Mouse (Mus musculus) layer of hippocampus, adult 9-11 months (tissue): ENCODE measurements around the gene Smyd2.

Source experiments
- DNase-seq: peaks from one replicate; pipeline ENCODE4 v3.0.0; 2022

Gene Smyd2

DNA sequence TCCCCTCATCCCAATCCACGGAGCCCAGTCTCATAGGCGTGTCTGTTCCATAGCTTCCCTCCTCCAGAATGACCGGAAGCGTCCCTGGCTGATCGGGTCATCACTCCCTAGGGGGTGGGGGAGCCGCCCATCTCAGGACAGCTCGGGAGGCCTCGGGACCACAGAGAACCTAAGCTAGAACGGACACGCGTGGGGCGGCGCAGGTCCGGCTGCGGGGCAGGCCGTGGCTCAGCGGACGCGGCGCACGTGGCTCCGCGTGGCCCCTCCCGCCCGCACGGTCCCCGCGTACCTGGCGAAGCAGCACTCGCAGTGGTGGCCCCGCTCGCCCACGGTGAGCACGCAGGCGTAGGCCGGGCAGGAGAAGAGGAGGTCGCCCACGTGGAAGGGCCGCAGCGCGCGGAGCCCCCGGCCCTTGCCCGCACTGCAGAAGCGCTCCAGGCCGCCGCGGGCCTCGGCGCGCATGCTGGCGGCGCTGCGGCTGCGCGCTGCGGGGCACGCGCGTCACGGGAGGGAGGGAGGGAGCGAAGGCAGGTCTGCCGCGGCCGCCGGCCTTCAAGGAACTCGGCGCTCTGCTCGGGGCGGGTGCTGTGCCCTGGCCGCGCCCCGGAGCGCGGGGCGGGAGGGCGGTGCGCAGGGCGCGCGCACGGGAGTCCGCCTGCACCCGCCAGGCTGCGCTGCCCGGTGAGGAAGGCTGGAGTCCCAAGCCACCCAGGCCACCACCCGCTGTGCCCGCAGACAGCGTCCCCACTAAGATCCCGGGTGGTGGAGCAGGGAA, at the start of gene Smyd2:
TSS of gene Smyd2 (minus strand) at position 546 of the 775 bp plus-strand sequence.
- DNase-seq: peak; percentile 49

DNA sequence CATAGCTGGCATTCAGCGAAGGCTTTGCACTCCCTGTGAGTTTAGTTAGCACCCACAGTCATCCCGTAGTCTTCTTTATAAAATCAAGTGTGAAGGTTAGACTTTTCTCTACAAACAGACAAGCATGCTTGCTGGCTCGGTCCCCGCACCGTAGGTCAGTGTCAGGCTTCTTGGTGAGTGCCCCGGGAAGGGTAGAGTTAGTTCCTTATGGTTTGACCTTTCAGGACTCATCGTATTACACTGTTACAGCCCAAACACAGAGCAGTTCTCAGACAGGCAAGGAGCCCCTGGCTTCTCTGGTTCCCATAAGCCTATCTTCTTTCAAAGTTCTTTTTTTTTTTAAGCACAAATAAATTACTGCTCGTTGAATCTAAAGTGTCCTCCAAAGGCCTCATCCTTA, 48.2 kb upstream of the Smyd2 start:
- DNase-seq: no peak

- DNase-seq: no peak
Measured at GRCm38 (mm10) chr1:189968027-189968426, 45.9 kb upstream of the Smyd2 start.

GRCm38 (mm10) chr1:189960481-189960880, 38.3 kb upstream of the Smyd2 start:
- peak; percentile 65 for DNase-seq

GRCm38 (mm10) chr1:189959802-189960201, 37.6 kb upstream of the Smyd2 start:
- no peak for DNase-seq

DNA sequence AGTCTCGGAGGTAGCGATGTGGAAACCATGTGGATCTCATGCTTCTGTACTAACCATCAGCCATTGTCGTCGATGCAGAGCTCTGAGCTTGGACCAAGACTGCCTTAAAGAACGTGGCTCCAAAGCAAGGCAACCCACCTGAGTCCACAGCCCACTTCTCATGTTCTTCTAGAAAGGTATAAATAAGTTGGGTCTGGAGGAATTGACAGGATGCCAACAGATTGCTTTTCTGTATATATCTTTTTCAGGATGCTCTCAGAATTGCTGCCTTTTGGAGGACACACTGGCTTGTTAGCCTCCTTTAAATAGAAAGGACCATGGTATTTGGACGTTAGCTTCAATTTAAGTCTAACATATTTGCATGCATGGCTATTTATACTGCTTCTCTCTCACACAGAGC, 29.7 kb upstream of the Smyd2 start:
- DNase-seq: no peak

- no peak for DNase-seq
Measured at GRCm38 (mm10) chr1:189947411-189947810, 25.2 kb upstream of the Smyd2 start.

GRCm38 (mm10) chr1:189946126-189946525, 24.0 kb upstream of the Smyd2 start:
- DNase-seq: no peak

- DNase-seq: no peak
Measured at GRCm38 (mm10) chr1:189941786-189942185, 19.6 kb upstream of the Smyd2 start.

DNA sequence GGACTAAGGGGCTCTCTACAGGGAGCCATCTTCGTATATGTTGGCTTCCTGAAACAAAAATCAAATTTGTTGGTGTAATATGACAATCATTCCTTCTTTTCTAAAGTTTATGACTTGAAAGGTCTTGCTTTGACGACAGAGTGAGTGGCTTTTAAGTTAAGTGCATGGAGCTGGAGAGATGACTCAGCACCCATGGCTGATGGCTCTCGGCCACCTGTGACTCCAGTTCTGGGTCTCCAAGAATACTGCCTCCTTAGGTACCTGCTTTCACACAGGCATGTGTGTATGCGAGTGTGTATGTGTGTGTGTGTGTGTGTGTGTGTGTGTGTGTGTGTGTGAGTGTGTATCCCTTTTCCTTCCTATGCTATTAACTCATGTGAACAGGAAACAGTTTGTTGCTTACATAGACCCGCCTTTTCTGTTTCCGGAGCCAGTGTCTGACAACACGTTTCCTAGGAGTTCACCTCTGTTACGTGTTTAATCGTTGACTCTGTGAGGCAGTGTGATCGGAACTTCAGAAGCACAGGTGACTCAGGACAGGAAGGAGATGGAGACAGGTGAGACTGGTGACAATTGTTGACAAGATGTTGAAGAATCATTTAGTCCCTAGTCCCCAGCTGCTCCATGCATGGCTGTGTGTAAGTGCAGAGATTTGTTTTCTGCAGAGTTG, 14.4 kb upstream of the Smyd2 start:
- DNase-seq: no peak

DNA sequence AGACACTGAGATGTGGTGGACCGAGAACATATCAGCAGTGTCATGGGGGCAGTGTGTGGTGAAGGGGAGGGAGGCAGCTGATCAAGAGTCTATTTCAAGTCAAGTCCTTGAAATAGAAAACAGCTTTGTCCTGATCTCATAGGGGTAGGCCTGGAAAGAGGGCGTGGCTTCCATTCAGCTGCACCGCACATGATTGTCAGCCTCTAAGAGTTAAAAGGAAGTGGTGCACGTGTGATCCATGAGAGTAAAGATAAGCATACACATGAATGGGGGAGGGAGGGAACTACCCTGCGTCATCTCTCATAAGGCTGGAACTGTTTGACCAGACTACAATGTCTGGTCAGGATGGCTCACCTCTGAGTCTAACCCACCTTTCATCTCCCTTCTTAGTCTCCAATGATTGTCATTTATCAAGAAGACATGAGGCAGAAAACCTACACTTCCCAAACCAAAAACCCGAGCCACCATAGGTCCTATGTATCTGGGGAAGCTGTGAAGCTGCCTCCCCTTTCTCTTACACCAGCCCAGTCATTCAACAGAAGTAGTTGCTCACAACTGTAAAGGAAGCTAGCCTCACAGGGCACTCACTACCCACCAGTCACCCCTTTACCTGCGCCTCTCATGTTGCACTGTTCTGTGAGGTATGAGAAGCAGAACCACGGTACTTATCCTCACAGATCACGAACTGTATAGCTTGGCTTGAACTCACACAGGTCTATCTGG, 11.5 kb upstream of the Smyd2 start:
- no peak for DNase-seq

DNA sequence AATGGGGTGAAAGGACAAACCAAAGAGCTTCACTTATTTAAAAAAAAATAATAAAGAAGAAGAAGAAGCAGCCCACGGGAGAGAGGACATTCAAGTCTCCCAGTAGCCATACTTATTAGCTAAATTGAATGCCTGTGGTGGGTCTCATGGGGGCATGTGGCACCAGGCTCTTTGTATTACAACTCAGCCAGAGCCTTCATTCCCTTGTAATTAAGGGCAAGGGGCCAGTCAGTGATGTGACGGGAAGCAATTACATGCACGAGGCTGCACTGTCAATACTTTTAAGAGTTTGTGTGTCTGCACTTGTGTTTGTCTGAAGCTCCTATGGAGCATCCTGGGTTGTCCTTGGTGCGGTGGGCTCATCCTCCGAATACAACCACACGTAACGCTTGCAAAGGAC, 10.8 kb upstream of the Smyd2 start:
- no peak for DNase-seq

GRCm38 (mm10) chr1:189932190-189932589, 10.0 kb upstream of the Smyd2 start:
- no peak for DNase-seq

DNA sequence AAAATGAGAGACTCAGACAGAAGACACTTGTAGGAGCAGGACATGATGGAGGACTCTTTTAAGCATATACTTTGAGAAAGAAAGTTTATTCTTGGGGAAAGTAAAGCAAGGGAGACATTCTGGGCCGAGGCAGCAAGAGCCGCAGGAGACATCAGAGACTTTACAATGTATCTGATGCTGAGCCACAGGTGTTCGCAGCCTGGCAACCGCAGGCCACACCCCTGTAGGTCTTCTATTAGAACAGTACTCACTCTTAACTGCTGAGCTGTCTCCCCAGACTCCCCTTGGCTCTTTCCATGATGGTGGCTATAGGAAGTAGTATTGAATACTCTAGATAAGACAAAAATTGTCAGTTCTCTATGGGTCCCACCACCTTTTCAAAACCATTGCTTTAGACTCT, 7.7 kb upstream of the Smyd2 start:
- DNase-seq: no peak

- no peak for DNase-seq
Measured at GRCm38 (mm10) chr1:189927644-189928043, 5.5 kb upstream of the Smyd2 start.

GRCm38 (mm10) chr1:189926279-189926678, 4.1 kb upstream of the Smyd2 start:
- no peak for DNase-seq

DNA sequence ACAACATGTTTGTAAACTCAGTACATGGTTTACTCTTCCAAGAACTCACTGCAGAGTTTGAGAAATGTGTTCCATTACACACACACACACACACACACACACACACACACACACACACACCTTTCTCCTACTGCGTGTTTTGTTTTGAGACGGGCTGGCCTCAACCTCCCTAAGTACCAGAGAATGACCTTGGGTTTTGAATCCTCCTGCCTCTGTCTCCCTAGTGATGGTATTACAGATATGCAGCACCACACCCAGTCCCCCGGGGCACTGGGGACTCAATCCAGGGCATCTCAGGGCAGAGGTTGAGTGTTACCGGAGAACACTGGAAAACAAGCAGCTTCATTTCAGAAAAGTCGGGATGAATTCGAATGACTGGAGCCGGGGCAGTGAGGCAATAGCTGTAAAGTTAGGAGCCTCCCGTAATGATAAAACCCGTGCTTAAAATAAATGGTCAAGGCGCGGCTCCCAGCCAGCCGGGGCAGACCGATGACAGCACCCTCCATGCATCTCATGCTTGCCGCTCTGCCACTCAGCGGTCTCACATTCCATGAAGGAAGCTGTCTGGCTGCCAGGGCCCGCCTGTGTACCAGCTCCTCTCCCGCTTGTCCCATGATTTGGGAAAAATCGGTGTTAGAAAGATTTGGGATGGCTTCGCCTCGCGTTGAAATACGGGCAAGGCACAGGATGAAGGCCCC, 1.9 kb upstream of the Smyd2 start:
- DNase-seq: no peak

GRCm38 (mm10) chr1:189923157-189923556, 994 bp upstream of the Smyd2 start:
- DNase-seq: no peak

- no peak for DNase-seq
Measured at GRCm38 (mm10) chr1:189922721-189923120, 558 bp upstream of the Smyd2 start.

DNA sequence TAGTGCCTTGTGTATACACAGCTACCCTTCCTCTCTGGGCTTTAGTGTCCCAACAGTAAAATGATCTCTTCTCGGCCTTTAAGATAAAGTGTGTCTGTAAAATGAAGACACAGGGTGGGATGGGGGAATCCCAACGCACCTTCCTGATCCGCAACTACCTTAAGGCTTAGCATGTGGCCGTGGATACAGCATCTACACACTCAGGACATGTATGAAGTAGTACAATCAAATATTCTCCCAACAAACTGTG, 670 bp downstream of the Smyd2 start:
- no peak for DNase-seq

- no peak for DNase-seq
Measured at GRCm38 (mm10) chr1:189920701-189921567, 1.2 kb downstream of the Smyd2 start.

DNA sequence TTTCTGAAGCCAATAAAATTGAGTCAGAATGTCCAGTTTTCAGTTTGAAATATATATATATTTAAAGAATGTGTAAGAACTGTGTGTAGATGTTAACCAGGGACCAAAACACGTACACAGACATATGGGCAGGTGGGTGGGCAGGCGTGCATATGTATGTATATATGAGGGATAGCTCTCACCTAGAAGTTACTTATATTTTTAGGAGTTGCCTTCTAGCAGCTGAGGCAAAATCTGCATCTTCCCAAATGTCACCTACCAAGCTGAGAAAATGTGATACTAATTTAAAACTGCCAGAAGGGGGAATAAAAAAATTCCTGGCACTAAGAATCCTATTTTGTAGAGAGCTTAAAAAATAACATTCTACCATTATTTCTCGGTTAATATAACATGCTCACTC, 2.4 kb downstream of the Smyd2 start:
- peak; percentile 49 for DNase-seq

- DNase-seq: no peak
Measured at GRCm38 (mm10) chr1:189917126-189917500, 5.0 kb downstream of the Smyd2 start.
